In genomic region chr9:53404050-53404752, GRCm38 (mm10) we compare ENCODE assay signal across 8 mouse cellular contexts. TPM values are rescaled to one million over a fixed set of nuclear protein-coding genes. Genes with fewer than 3 reads are reported as not detected.
A peak's percentile ranks its signal among the peaks of the same experiment; 100 is the strongest.
DNase-seq lines count a peak whose midpoint lies in the region; ATAC-seq and TF ChIP-seq lines count a peak whose summit lies in the region.

No protein-coding gene starts in this region.

- H3K36me3 ChIP-seq in heart, embryonic 13.5 days = peaks cover 8% of the 10 kb centered on the region
- H3K36me3 ChIP-seq in embryonic facial prominence, embryonic 15.5 days = peaks cover 6% of the 10 kb centered on the region; the same call in 1 of the 2 replicates
- no peaks in the 10 kb centered on the region for H3K36me3 ChIP-seq in midbrain, embryonic 12.5 days
- H3K36me3 ChIP-seq in stomach, postnatal 0 days (ENCODE audit: control insufficient read depth, insufficient read depth, low read length) = 0 out of 2 replicates have a peak, but pooled peaks cover 3% of the 10 kb centered on the region

- no peaks in the 10 kb centered on the region for H3K9me3 ChIP-seq in heart, embryonic 13.5 days
- no peaks in the 10 kb centered on the region for H3K9me3 ChIP-seq in embryonic facial prominence, embryonic 15.5 days (replicated peaks)
- no peaks in the 10 kb centered on the region for H3K9me3 ChIP-seq in midbrain, embryonic 12.5 days
- H3K9me3 ChIP-seq in stomach, postnatal 0 days (ENCODE audit: control insufficient read depth, low read length) = no peaks in the 10 kb centered on the region

- no peak for TF ChIP-seq CTCF in stomach, postnatal 0 days (IDR thresholded peaks at IDR 0.05; ENCODE audit: low read depth)

- 76% methylated on average over 6 of the region's 6 CpGs for WGBS in heart, embryonic 13.5 days
- 83% methylated on average over 6 of the region's 6 CpGs for WGBS in embryonic facial prominence, embryonic 15.5 days
- WGBS in midbrain, embryonic 12.5 days = 86% methylated on average over 6 of the region's 6 CpGs
- WGBS in stomach, postnatal 0 days = 94% methylated on average over 6 of the region's 6 CpGs

- TF ChIP-seq EP300 in stomach, postnatal 0 days (optimal IDR thresholded peaks at IDR 0.05) = no peak

- peaks cover 25% of the 10 kb centered on the region for H3K4me1 ChIP-seq in heart, embryonic 13.5 days
- H3K4me1 ChIP-seq in embryonic facial prominence, embryonic 15.5 days = peaks cover 18% of the 10 kb centered on the region
- H3K4me1 ChIP-seq in midbrain, embryonic 12.5 days = peaks cover 10% of the 10 kb centered on the region; the same call in 1 of the 2 replicates
- no peaks in the 10 kb centered on the region; the same call in 1 of the 2 replicates for H3K4me1 ChIP-seq in stomach, postnatal 0 days (replicated peaks; ENCODE audit: control insufficient read depth, insufficient read depth)

- intact Hi-C loops in heart, postnatal 14 days (cut with DNase I) = no loop called here

- no peaks in the 10 kb centered on the region for H3K27me3 ChIP-seq in heart, embryonic 13.5 days (replicated peaks)
- H3K27me3 ChIP-seq in embryonic facial prominence, embryonic 15.5 days = no peaks in the 10 kb centered on the region
- no peaks in the 10 kb centered on the region for H3K27me3 ChIP-seq in midbrain, embryonic 12.5 days
- H3K27me3 ChIP-seq in stomach, postnatal 0 days (ENCODE audit: control insufficient read depth, insufficient read depth, low read length) = no peaks in the 10 kb centered on the region

- H3K9ac ChIP-seq in heart, embryonic 13.5 days = no peak overlapping the region
- no peak overlapping the region for H3K9ac ChIP-seq in embryonic facial prominence, embryonic 15.5 days
- H3K9ac ChIP-seq in midbrain, embryonic 12.5 days (replicated peaks) = no peak overlapping the region
- H3K9ac ChIP-seq in stomach, postnatal 0 days (ENCODE audit: low read length) = no peak overlapping the region

- ATAC-seq in heart, embryonic 13.5 days (ENCODE audit: extremely low read depth, insufficient number of reproducible peaks, low FRiP score, low TSS enrichment) = no peak
- ATAC-seq in embryonic facial prominence, embryonic 15.5 days (ENCODE audit: insufficient number of reproducible peaks, low FRiP score, low TSS enrichment, low read depth) = no peak
- ATAC-seq in midbrain, embryonic 12.5 days (ENCODE audit: low FRiP score, low read depth) = peak; percentile 35
- ATAC-seq in stomach, postnatal 0 days (ENCODE audit: low FRiP score, low TSS enrichment) = no peak

- H3K4me2 ChIP-seq in heart, embryonic 13.5 days = peak overlapping the region; percentile 69
- peak overlapping the region; percentile 50; the same call in 1 of the 2 replicates for H3K4me2 ChIP-seq in embryonic facial prominence, embryonic 15.5 days (replicated peaks)
- peak overlapping the region; percentile 60 for H3K4me2 ChIP-seq in midbrain, embryonic 12.5 days (replicated peaks)
- no peak overlapping the region for H3K4me2 ChIP-seq in stomach, postnatal 0 days (replicated peaks; ENCODE audit: low read depth)

- H3K4me3 ChIP-seq in heart, embryonic 13.5 days = no peak overlapping the region
- no peak overlapping the region for H3K4me3 ChIP-seq in embryonic facial prominence, embryonic 15.5 days (replicated peaks)
- H3K4me3 ChIP-seq in midbrain, embryonic 12.5 days = no peak overlapping the region
- H3K4me3 ChIP-seq in stomach, postnatal 0 days (ENCODE audit: low read depth, low read length) = no peak overlapping the region

- peak overlapping the region; percentile 37 for H3K27ac ChIP-seq in heart, embryonic 13.5 days (replicated peaks)
- H3K27ac ChIP-seq in embryonic facial prominence, embryonic 15.5 days (replicated peaks) = no peak overlapping the region
- peak overlapping the region; percentile 87; the same call in 1 of the 2 replicates for H3K27ac ChIP-seq in midbrain, embryonic 12.5 days (replicated peaks)
- no peak overlapping the region for H3K27ac ChIP-seq in stomach, postnatal 0 days (replicated peaks)

- no peak for DNase-seq in heart, postnatal 14 days
- DNase-seq in ES-CJ7 (ENCODE audit: low read depth, low spot score) = peak; percentile 93
- no peak for DNase-seq in stomach, postnatal 0 days (ENCODE audit: low spot score)
- DNase-seq in lung, postnatal 25 days (ENCODE audit: low spot score) = no peak
- DNase-seq in adrenal gland, postnatal 14 days = no peak

RNA-seq across cellular contexts. Expression of gene 4930550C14Rik, which starts 2.1 kb away (rescaled TPM):
- polyA plus RNA-seq in heart, embryonic 13.5 days (2015; fragmentation: Nextera tagmentation; extraction: Ambion mirVana) = 0.36 and 0.41 TPM in 2 replicates
- under 1 TPM; 0.36 to 0.41 TPM for total RNA-seq in heart, postnatal 14 days (2021)
- 1.3 and 1.6 TPM in 2 replicates for polyA plus RNA-seq in embryonic facial prominence, embryonic 15.5 days (2015; fragmentation: Nextera tagmentation; extraction: Ambion mirVana)
- polyA plus RNA-seq in midbrain, embryonic 12.5 days (2016; fragmentation: Nextera tagmentation; extraction: Ambion mirVana) = 0.39 and 0.40 TPM in 2 replicates
- 0.58 and 0.59 TPM in 2 replicates for polyA plus RNA-seq in stomach, postnatal 0 days (2015; fragmentation: Nextera tagmentation; extraction: Ambion mirVana)
- total RNA-seq in adrenal gland, postnatal 14 days (2021) = 0.44 and 0.98 TPM in 2 replicates

RNA-seq across cellular contexts. Expression of gene Kdelc2, which starts 20.4 kb away (rescaled TPM):
- polyA plus RNA-seq in heart, embryonic 13.5 days (2015; fragmentation: Nextera tagmentation; extraction: Ambion mirVana) = 21.0 and 21.6 TPM in 2 replicates
- total RNA-seq in heart, postnatal 14 days (2021) = 10 to 100 TPM; 10.9 to 12.3 TPM
- 29.6 and 31.4 TPM in 2 replicates for polyA plus RNA-seq in embryonic facial prominence, embryonic 15.5 days (2015; fragmentation: Nextera tagmentation; extraction: Ambion mirVana)
- 9.8 and 10.4 TPM in 2 replicates for polyA plus RNA-seq in midbrain, embryonic 12.5 days (2016; fragmentation: Nextera tagmentation; extraction: Ambion mirVana)
- 17.1 and 18.0 TPM in 2 replicates for polyA plus RNA-seq in stomach, postnatal 0 days (2015; fragmentation: Nextera tagmentation; extraction: Ambion mirVana)
- 12.1 and 12.4 TPM in 2 replicates for total RNA-seq in adrenal gland, postnatal 14 days (2021)

Comparison
In these comparisons a context has a peak if more than half of its experiments do, and no peak if none do; other contexts are left out.
1. H3K27ac ChIP-seq: peak in heart, embryonic 13.5 days (single experiment) and midbrain, embryonic 12.5 days (single experiment); none in embryonic facial prominence, embryonic 15.5 days (single experiment) and stomach, postnatal 0 days (single experiment).